ENCODE assay signal across 8 mouse cellular contexts in genomic region chr10:120474301-120474700, GRCm38 (mm10). TPM values are rescaled to one million over a fixed set of nuclear protein-coding genes. Genes with fewer than 3 reads are reported as not detected.
DNase-seq lines count a peak whose midpoint lies in the region; ATAC-seq and TF ChIP-seq lines count a peak whose summit lies in the region.

No protein-coding gene starts in this region.

- H3K4me1 ChIP-seq in limb, embryonic 14.5 days (ENCODE audit: control insufficient read depth, insufficient read depth, low read length) = peaks cover 4% of the 10 kb centered on the region
- H3K4me1 ChIP-seq in small intestine, adult 2 months (ENCODE audit: control insufficient read depth, insufficient read depth, insufficient read length, low read length) = no peaks in the 10 kb centered on the region

- no peak overlapping the region for H3K27ac ChIP-seq in gastrocnemius, adult 2 months
- H3K27ac ChIP-seq in limb, embryonic 14.5 days (replicated peaks; ENCODE audit: low read depth, low read length) = peak overlapping the region; percentile 92
- no peak overlapping the region for H3K27ac ChIP-seq in small intestine, adult 2 months (ENCODE audit: insufficient read depth, low read depth, low read length)

- H3K9ac ChIP-seq in limb, embryonic 14.5 days (ENCODE audit: low read depth, low read length, severe bottlenecking) = peak overlapping the region; percentile 97

- ATAC-seq in limb, embryonic 14.5 days (ENCODE audit: low FRiP score, low read depth) = no peak
- ATAC-seq in monocyte, adult 5-6 weeks (replicated peaks; ENCODE audit: insufficient number of reproducible peaks, low FRiP score, low TSS enrichment, poor library complexity, severe bottlenecking) = no peak

- H3K27me3 ChIP-seq in limb, embryonic 14.5 days (ENCODE audit: control insufficient read depth, insufficient read depth, low read length) = no peaks in the 10 kb centered on the region
- peaks cover 10% of the 10 kb centered on the region for H3K27me3 ChIP-seq in small intestine, adult 2 months (ENCODE audit: control insufficient read depth, insufficient read depth, low read length)

- no peak for TF ChIP-seq POLR2A in brain, embryonic 14.5 days (IDR thresholded peaks at IDR 0.05; ENCODE audit: borderline replicate concordance, extremely low read depth, insufficient read depth, insufficient read length, poor library complexity, severe bottlenecking)
- no peak for TF ChIP-seq POLR2A in limb, embryonic 14.5 days (IDR thresholded peaks at IDR 0.05; ENCODE audit: borderline replicate concordance, extremely low read depth, insufficient read depth, insufficient read length)
- TF ChIP-seq POLR2A in small intestine, adult 2 months (IDR thresholded peaks at IDR 0.05; ENCODE audit: low read depth, low read length) = no peak

- H3K4me2 ChIP-seq in limb, embryonic 14.5 days (replicated peaks; ENCODE audit: low read depth, low read length, severe bottlenecking) = peak overlapping the region; percentile 95

- no peak for DNase-seq in gastrocnemius, adult 2 months
- no peak for DNase-seq in gastrocnemius, postnatal 4 days (ENCODE audit: low spot score in 2 of 2)
- peak; percentile 77 for DNase-seq in brain, embryonic 14.5 days (ENCODE audit: low read depth)
- DNase-seq in heart, postnatal 10 days = peak; percentile 30 to 33
- DNase-seq in limb, embryonic 14.5 days (ENCODE audit: low spot score) = peak; percentile 42
- DNase-seq in frontal cortex, postnatal 36 days (ENCODE audit: low spot score in 2 of 2) = no peak

- H3K36me3 ChIP-seq in limb, embryonic 14.5 days (ENCODE audit: control insufficient read depth, insufficient read depth, low read length) = peaks cover 22% of the 10 kb centered on the region
- 0 out of 2 replicates have a peak, but pooled peaks cover 2% of the 10 kb centered on the region for H3K36me3 ChIP-seq in small intestine, adult 2 months (ENCODE audit: control insufficient read depth, insufficient read depth, low read length)

- intact Hi-C loops in gastrocnemius, adult 2 months (cut with DNase I) = loop anchor here (10.0 kb wide), 1 partner anchor 50 kb away; no protein-coding TSS in a partner anchor
- intact Hi-C loops in heart, postnatal 10 days (cut with DNase I) = no loop called here

- no peaks in the 10 kb centered on the region for H3K9me3 ChIP-seq in limb, embryonic 14.5 days (ENCODE audit: control insufficient read depth, low read length)

- no peak for TF ChIP-seq CTCF in gastrocnemius, adult 2 months (IDR thresholded peaks at IDR 0.05)
- no peak for TF ChIP-seq CTCF in brain, embryonic 14.5 days (IDR thresholded peaks at IDR 0.05; ENCODE audit: borderline replicate concordance, extremely low read depth, insufficient read depth, insufficient read length)
- TF ChIP-seq CTCF in small intestine, adult 2 months (IDR thresholded peaks at IDR 0.05; ENCODE audit: extremely low read depth, insufficient read length, insufficient replicate concordance, low read depth, low read length) = no peak

- WGBS in limb, embryonic 14.5 days = under 1% methylated on average over 20 of the region's 20 CpGs
- WGBS in small intestine, adult 2 months = 2% methylated on average over 20 of the region's 20 CpGs

- H3K4me3 ChIP-seq in gastrocnemius, adult 2 months = peak overlapping the region; percentile 74
- peak overlapping the region; percentile 84 for H3K4me3 ChIP-seq in limb, embryonic 14.5 days (replicated peaks; ENCODE audit: low read length)
- H3K4me3 ChIP-seq in small intestine, adult 2 months (ENCODE audit: low read depth, low read length) = peak overlapping the region; percentile 74

RNA-seq across cellular contexts. Expression of gene Hmga2, which starts 2.0 kb away (rescaled TPM):
- total RNA-seq in gastrocnemius, adult 2 months (2021) = under 1 TPM in 1 of 2 experiments, not detected in 1; 0.10 TPM
- 1 to 10 TPM; 1.6 to 2.0 TPM for total RNA-seq in gastrocnemius, postnatal 4 days (2021)
- polyA plus RNA-seq in brain, embryonic 14.5 days (2012; rRNA removed) = 8.1 and 9.0 TPM in 2 replicates
- under 1 TPM; 0.26 to 0.30 TPM for total RNA-seq in heart, postnatal 10 days (2021)
- 75.5 and 90.3 TPM in 2 replicates for polyA plus RNA-seq in limb, embryonic 14.5 days (2012; rRNA removed)
- polyA plus RNA-seq in limb, embryonic 14.5 days (2014; fragmentation: Nextera tagmentation; extraction: Ambion mirVana) = 32.0 and 38.9 TPM in 2 replicates
- polyA plus RNA-seq in small intestine, adult 2 months (2012; rRNA removed) = 0.74 and 1.1 TPM in 2 replicates
- total RNA-seq in monocyte, adult 5-6 weeks (2017) = not detected in 3 replicates

Comparison
In these comparisons a context has a peak if more than half of its experiments do, and no peak if none do; other contexts are left out.
1. DNase-seq: peak in brain, embryonic 14.5 days (single experiment), heart, postnatal 10 days (2 of 2) and limb, embryonic 14.5 days (single experiment); none in gastrocnemius, adult 2 months (single experiment), gastrocnemius, postnatal 4 days (0 of 2) and frontal cortex, postnatal 36 days (0 of 2).
2. Peak in every context shown above with its lines, with median percentiles within 50 percentile points of each other: H3K4me3 ChIP-seq.